Mouse (Mus musculus): ENCODE data around the gene Asnsd1. TPM values are rescaled to one million over a fixed set of nuclear protein-coding genes. Genes with fewer than 3 reads are reported as not detected.
"Not testable (repeated sequence)": the region's sequence is repeated elsewhere in the genome, so short reads cannot be mapped to it uniquely, and the experiment has no call there.

The Asnsd1 gene
- polyA plus RNA-seq, 1 experiment from 2014 or later = 59.8 TPM

DNA sequence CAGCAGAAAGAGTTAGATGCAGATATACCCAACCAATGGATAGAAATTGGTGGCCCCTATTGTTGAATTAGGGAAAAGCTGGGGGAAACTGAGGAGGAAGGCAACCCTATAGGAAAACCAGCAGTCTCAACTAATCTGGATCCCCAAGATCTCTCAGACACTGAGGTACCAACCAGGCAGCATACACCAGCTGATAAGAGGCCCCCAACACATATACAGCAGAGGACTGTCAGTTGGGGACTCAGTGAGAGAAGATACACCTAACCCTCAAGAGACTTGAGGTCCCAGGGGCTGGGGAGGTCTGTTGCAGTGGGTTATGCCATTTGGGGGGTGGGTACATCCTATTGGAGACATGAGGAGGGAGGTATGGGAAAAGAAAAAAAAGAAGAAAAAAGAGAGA, 17.1 kb downstream of the Asnsd1 start:
- Histone ChIP-seq H3K9me3 (ENCODE audit: control insufficient read depth, low read length) (no peaks in the 10 kb centered on the region), H3K4me3 (ENCODE audit: low read length) (no peak overlapping the region), H3K4me2 (ENCODE audit: low read depth, low read length) (no peak overlapping the region), H3K36me3 (ENCODE audit: control insufficient read depth, insufficient read depth, low read length) (no peaks in the 10 kb centered on the region; the same call in 1 of the 2 replicates), H3K27ac (ENCODE audit: low read length) (no peak overlapping the region), H3K27me3 (ENCODE audit: control insufficient read depth, insufficient read depth, low read depth, low read length) (no peaks in the 10 kb centered on the region), H3K9ac (ENCODE audit: low read length) (no peak overlapping the region), H3K4me1 (replicated peaks; ENCODE audit: control insufficient read depth, insufficient read depth, low read length) (no peaks in the 10 kb centered on the region)
- no peak for ATAC-seq (ENCODE audit: low read depth)

DNA sequence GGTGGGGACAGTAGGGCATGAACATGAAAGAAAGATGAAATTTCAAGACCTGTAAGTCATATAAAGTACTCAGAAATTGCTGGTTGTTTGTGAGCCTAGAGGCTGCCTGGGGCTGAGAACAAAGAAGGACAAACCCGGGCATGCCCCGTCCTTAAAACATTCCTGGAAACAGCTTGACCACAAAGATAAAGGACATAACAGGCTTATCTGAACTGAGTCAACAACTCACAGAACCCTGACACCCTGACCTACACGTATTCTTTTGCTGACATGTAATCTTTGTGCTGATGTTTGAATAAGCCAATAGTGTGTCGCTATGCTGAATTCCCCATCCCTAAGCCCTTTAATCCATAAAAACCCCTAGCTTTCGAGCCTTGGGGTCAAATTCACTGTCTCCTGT, 19.0 kb downstream of the Asnsd1 start:
- not testable (repeated sequence) for H3K9ac ChIP-seq (ENCODE audit: low read length); H3K9me3 ChIP-seq (ENCODE audit: control insufficient read depth, low read length); H3K27me3 ChIP-seq (ENCODE audit: control insufficient read depth, insufficient read depth, low read depth, low read length); H3K4me2 ChIP-seq (ENCODE audit: low read depth, low read length); H3K4me3 ChIP-seq (ENCODE audit: low read length); H3K36me3 ChIP-seq (ENCODE audit: control insufficient read depth, insufficient read depth, low read length); H3K27ac ChIP-seq (ENCODE audit: low read length); H3K4me1 ChIP-seq (replicated peaks; ENCODE audit: control insufficient read depth, insufficient read depth, low read length); ATAC-seq (ENCODE audit: low read depth)
- 58% methylated on average over 5 of the region's 5 CpGs for WGBS

DNA sequence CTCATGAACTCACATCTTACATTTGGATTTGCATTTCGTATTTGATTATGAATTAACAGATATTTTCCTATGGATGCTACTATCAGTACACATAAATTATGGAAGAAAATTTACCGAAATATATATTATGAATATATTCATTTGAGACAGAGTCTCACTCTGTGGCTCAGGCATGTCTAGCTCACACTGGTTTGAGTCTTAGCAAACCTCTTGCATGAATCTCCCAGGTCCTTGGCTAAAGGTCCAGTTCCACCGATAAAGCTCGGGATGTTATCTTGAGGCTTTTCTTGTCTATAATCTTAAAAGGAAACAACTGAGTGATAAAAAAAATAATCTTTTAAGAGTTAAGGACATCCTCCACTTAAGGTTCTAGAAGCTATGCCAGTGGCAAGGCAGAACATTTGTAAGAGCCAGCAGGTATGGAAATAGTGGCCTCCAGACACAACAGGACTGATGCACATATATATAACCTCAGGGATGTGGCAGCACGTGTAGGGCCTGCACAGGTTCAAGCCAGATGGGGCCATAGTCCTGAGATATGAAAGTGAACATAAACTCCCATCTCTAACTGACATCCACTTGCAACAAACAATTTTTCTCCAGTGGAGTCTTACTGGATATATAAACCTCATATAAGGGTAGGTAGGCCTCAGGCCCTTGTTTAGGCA, 27.6 kb downstream of the Asnsd1 start:
- WGBS = 87% methylated on average over 5 of the region's 5 CpGs
- ATAC-seq (ENCODE audit: low read depth) = no peak
- Histone ChIP-seq H3K36me3 (ENCODE audit: control insufficient read depth, insufficient read depth, low read length) (peaks cover 10% of the 10 kb centered on the region), H3K4me1 (replicated peaks; ENCODE audit: control insufficient read depth, insufficient read depth, low read length) (no peaks in the 10 kb centered on the region), H3K4me2 (ENCODE audit: low read depth, low read length) (no peak overlapping the region), H3K9me3 (ENCODE audit: control insufficient read depth, low read length) (no peaks in the 10 kb centered on the region), H3K4me3 (ENCODE audit: low read length) (no peak overlapping the region), H3K27me3 (ENCODE audit: control insufficient read depth, insufficient read depth, low read depth, low read length) (no peaks in the 10 kb centered on the region), H3K27ac (ENCODE audit: low read length) (no peak overlapping the region), H3K9ac (ENCODE audit: low read length) (no peak overlapping the region)

DNA sequence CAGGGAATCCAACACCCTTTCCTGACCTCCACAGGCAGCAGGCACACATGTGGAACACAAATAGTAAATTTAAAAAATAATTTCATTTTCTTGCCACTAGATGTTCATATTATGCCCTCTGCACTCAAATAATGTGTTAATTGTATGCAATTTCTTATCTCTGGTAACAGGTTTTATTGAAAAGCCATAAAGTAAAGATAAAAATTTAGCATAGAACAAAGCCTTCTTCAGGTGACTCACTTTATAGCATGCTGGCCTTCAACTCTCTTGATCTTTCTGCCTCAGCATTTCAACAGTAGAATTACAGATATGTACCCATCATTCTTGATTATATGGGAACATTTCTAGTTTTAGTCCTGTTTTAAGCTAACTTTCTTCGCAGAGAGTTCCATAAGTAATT, 28.3 kb downstream of the Asnsd1 start:
- 98% methylated on average over 1 of the region's 1 CpGs for WGBS
- Histone ChIP-seq H3K9me3 (ENCODE audit: control insufficient read depth, low read length) (no peaks in the 10 kb centered on the region), H3K27ac (ENCODE audit: low read length) (no peak overlapping the region), H3K4me1 (replicated peaks; ENCODE audit: control insufficient read depth, insufficient read depth, low read length) (no peaks in the 10 kb centered on the region), H3K4me3 (ENCODE audit: low read length) (no peak overlapping the region), H3K9ac (ENCODE audit: low read length) (no peak overlapping the region), H3K36me3 (ENCODE audit: control insufficient read depth, insufficient read depth, low read length) (peaks cover 11% of the 10 kb centered on the region), H3K4me2 (ENCODE audit: low read depth, low read length) (no peak overlapping the region), H3K27me3 (ENCODE audit: control insufficient read depth, insufficient read depth, low read depth, low read length) (no peaks in the 10 kb centered on the region)
- no peak for ATAC-seq (ENCODE audit: low read depth)

DNA sequence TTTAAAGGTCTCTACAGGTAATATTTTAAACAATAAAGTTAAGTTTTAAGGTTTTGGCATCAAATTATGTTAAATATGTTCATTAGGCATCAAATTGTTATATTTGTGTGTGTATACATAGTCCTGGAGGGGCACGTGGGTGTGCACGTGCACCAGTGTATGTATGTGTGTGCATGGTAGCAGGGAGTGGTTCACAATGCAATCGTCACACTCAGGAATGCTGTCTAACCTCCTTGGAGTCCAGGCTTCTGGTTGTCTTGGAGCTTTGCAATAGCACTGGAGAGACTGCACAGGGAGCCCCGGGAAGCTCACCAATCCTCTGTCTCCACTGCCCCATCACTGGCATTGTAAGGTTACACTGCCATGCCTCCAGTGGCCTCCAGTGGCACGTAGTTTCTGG, 29.3 kb downstream of the Asnsd1 start:
- H3K9ac ChIP-seq (ENCODE audit: low read length) = no peak overlapping the region
- H3K9me3 ChIP-seq (ENCODE audit: control insufficient read depth, low read length) = no peaks in the 10 kb centered on the region
- 84% methylated on average over 5 of the region's 5 CpGs for WGBS
- ATAC-seq (ENCODE audit: low read depth) = no peak
- no peaks in the 10 kb centered on the region for H3K27me3 ChIP-seq (ENCODE audit: control insufficient read depth, insufficient read depth, low read depth, low read length)
- H3K4me3 ChIP-seq (ENCODE audit: low read length) = no peak overlapping the region
- H3K4me1 ChIP-seq (replicated peaks; ENCODE audit: control insufficient read depth, insufficient read depth, low read length) = no peaks in the 10 kb centered on the region
- peaks cover 15% of the 10 kb centered on the region for H3K36me3 ChIP-seq (ENCODE audit: control insufficient read depth, insufficient read depth, low read length)
- H3K27ac ChIP-seq (ENCODE audit: low read length) = no peak overlapping the region
- H3K4me2 ChIP-seq (ENCODE audit: low read depth, low read length) = no peak overlapping the region

DNA sequence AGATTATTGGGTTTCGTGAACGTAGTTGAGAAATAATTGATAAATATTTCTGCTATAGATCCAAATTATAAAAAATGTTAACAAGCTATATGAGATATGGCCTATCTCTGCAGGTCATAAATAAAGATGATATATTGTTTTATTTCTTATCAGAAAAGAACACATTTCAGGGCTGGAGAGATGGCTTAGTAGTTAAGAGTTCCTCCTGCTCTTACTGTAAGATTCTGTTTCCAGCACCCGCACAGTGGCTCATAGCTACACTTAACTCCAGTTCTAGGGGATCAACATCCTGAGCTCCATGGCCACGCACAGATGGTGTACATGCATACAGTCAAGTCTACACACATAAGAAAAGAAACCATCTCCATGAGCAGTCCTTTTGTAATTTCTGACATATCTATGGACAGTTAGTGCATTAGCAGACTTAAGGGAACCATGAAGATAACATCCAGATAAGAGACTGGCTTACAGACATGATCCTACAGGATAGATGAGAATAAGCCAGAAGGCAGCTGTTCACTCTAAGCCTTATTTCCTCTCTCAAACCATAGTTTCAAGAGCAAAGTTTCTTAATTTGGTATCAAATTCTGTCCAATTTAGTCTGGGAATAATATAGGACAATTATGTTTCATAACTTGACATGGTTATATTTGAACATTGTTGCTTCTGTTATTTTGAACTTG, 30.7 kb downstream of the Asnsd1 start:
- H3K27ac ChIP-seq (ENCODE audit: low read length) = no peak overlapping the region
- 95% methylated on average over 4 of the region's 4 CpGs for WGBS
- no peak overlapping the region for H3K4me3 ChIP-seq (ENCODE audit: low read length)
- peaks cover 17% of the 10 kb centered on the region for H3K36me3 ChIP-seq (ENCODE audit: control insufficient read depth, insufficient read depth, low read length)
- ATAC-seq (ENCODE audit: low read depth) = no peak
- H3K4me1 ChIP-seq (replicated peaks; ENCODE audit: control insufficient read depth, insufficient read depth, low read length) = no peaks in the 10 kb centered on the region
- H3K27me3 ChIP-seq (ENCODE audit: control insufficient read depth, insufficient read depth, low read depth, low read length) = no peaks in the 10 kb centered on the region
- no peaks in the 10 kb centered on the region for H3K9me3 ChIP-seq (ENCODE audit: control insufficient read depth, low read length)
- no peak overlapping the region for H3K4me2 ChIP-seq (ENCODE audit: low read depth, low read length)
- no peak overlapping the region for H3K9ac ChIP-seq (ENCODE audit: low read length)

DNA sequence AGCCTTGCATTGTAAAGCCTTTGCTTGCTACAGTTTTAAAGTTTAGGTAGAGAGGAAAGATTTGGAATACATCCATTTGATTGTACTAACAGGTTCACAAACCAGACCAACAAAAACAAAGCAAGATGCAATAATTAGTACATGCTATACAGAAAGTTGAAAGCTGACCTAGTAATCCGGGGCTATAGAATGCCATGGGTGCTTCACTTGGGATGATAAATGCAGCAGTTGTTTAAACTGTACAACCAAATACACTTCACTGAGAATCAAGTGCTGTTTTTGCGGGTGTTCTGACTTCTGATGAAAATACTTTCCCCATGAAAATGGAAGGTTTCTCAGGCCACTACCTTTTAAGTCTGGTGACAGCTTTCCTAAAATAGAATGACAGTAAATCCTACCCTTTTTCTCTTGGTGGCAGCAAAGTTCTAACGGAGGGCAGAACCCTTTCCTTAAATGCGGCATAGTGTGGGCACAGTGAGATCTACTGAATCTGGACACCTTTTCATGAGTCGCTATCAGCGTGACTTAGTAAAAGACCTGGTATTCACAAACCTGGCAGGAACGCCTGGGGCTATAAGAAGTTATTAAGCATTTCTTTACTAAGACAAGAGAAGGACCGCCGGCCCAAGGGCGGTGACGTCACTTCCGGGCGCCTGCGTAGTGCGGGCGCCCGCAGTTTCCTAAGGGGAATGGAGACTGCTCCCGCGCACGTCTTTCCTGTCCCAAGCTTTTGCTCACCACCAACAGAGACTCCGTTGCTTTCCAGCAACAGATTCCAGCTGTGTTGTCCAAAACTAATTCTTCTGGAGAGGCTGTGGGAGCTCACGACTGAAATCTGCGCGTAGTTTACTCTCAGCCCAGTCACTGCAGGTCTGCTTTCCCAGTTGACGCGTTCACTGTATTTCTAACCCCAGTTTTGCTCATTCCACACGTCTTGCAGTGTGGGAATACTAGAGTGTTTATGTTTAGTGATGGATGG, 39.3 kb downstream of the Asnsd1 start, which contains the start of gene Osgepl1:
Gene Osgepl1 (plus strand): TSS at position 636 of the 979 bp plus-strand sequence.
- H3K4me3 ChIP-seq (ENCODE audit: low read length) = peak within 1 kb of the TSS; percentile 64
- peak within 1 kb of the TSS; percentile 87 for H3K27ac ChIP-seq (ENCODE audit: low read length)
- H3K36me3 ChIP-seq (ENCODE audit: control insufficient read depth, insufficient read depth, low read length) = peaks cover 3% of the 10 kb centered on the region; the same call in 1 of the 2 replicates
- H3K9ac ChIP-seq (ENCODE audit: low read length) = peak within 1 kb of the TSS; percentile 82
- no peaks in the 10 kb centered on the region; the same call in 1 of the 2 replicates for H3K4me1 ChIP-seq (replicated peaks; ENCODE audit: control insufficient read depth, insufficient read depth, low read length)
- 1% methylated on average over 27 of the region's 27 CpGs for WGBS
- peak within 1 kb of the TSS; percentile 72 for H3K4me2 ChIP-seq (ENCODE audit: low read depth, low read length)
- H3K27me3 ChIP-seq (ENCODE audit: control insufficient read depth, insufficient read depth, low read depth, low read length) = no peaks in the 10 kb centered on the region
- H3K9me3 ChIP-seq (ENCODE audit: control insufficient read depth, low read length) = no peaks in the 10 kb centered on the region
- peak; percentile 98 for ATAC-seq (ENCODE audit: low read depth)

DNA sequence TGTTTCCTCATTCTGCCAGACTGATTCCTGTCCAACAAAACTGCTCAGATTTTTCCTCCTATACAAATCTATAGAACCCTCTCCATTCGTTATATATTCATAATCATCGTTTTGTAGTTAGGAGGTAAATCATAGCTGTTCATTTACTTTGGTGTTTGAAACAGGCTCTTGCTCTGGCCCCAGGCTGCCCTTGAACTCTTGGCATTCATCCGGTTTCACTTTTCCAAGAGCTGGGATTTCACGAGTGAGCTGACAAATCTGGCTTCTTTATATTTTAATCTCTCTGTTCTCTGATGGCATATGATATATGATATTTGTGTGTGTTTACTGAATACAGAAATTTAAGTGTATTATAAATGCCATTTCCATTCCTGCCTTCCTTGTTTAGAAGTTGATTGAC, 52.0 kb downstream of the Asnsd1 start:
- Histone ChIP-seq H3K36me3 (ENCODE audit: control insufficient read depth, insufficient read depth, low read length) (no peaks in the 10 kb centered on the region; the same call in 1 of the 2 replicates), H3K27ac (ENCODE audit: low read length) (no peak overlapping the region), H3K27me3 (ENCODE audit: control insufficient read depth, insufficient read depth, low read depth, low read length) (no peaks in the 10 kb centered on the region), H3K9ac (ENCODE audit: low read length) (no peak overlapping the region), H3K9me3 (ENCODE audit: control insufficient read depth, low read length) (no peaks in the 10 kb centered on the region), H3K4me1 (replicated peaks; ENCODE audit: control insufficient read depth, insufficient read depth, low read length) (peaks cover 3% of the 10 kb centered on the region; the same call in 1 of the 2 replicates), H3K4me2 (ENCODE audit: low read depth, low read length) (no peak overlapping the region), H3K4me3 (ENCODE audit: low read length) (no peak overlapping the region)
- WGBS = 80% methylated on average over 4 of the region's 4 CpGs
- ATAC-seq (ENCODE audit: low read depth) = no peak

Data from lung, embryonic 16.5 days (tissue).